Mouse (Mus musculus) R1 (cell line): Measurements from ENCODE around the gene Mrpl45.

ENCODE experiments used
- DNase-seq: peaks from one replicate; pipeline ENCODE4 v3.0.0-alpha.2; 2018; ENCODE audit warnings: low read depth, low spot score

Gene Mrpl45

DNA sequence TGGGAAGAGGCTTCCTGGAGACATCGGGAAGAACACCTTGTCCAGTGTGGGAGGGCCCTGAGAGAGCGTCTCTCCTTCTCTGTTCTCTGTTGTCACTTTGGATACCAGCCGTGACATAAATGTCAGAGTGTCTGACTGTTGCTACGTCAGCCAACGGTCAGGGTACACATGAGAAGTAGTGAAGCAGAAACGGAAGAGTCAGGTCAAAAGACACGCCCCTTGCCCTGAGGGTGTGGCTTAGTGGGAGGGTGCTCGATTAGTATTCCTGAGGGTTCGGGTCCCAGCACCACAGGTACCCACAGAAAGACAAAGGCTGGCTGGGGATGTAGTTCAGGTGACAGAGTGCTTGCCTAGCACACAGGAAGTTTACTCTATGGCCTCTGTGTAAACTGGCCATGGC lies 17.5 kb downstream of the Mrpl45 start:
- DNase-seq: peak; percentile 91

DNA sequence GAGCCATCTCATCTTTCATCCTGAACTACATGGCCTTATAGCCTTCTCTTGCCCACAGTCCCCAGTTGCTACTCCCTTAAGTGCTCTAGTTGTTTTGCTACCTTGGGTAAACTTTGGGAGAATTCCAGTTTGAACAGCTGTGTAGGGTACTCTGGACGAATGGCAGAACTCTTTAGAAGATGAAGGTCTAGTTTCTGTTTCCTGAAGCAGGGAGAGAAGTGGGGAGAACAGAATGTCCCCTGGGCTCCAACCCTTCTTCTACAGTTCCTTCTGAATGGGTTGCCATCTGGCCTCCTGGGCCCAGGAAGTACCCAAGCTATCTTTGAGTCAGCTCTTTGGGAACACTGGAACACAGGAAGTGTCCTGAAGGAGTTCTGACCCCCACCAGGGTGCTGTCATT lies 18.4 kb downstream of the Mrpl45 start:
- DNase-seq: no peak

DNA sequence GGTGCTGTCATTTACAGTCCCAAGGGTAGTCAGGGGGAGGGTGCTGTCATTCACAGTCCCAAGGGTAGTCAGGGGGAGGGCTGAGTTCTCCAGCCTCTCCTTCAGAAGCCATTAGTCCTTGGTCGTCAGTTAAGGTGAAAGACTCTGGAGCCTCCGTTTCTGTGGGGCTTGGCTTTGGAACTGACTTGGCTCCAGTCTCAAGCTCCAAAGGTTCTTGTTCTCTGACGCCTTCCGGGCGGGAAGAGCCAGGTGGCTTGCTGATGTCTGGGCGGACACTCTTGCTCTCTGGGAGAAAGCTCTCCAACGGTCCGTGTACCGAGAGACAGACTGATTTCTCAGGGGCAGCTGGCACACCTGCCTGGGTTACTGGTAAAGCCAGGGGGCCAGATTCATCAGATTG lies 18.9 kb downstream of the Mrpl45 start:
- DNase-seq: no peak

DNA sequence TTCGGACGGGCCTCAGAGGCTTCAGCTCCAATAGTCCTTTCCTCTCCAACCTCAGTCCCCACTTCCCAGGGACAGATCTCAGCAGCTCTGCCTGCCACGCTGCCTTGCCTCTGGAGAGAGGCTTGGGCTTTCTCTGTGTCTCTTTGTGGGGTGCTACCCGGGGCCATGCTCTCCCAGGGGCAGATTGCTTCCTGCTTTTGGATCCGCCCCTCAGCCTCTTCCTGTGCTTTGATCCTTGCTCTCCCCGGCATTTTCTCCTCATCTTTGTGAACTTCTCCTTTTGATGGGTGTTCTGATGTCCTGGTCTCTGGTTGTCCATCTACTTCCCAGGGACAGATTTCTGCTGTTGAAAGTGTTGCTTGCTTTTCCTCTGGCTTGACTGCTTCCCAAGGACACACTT lies 20.7 kb downstream of the Mrpl45 start:
- no peak for DNase-seq

DNA sequence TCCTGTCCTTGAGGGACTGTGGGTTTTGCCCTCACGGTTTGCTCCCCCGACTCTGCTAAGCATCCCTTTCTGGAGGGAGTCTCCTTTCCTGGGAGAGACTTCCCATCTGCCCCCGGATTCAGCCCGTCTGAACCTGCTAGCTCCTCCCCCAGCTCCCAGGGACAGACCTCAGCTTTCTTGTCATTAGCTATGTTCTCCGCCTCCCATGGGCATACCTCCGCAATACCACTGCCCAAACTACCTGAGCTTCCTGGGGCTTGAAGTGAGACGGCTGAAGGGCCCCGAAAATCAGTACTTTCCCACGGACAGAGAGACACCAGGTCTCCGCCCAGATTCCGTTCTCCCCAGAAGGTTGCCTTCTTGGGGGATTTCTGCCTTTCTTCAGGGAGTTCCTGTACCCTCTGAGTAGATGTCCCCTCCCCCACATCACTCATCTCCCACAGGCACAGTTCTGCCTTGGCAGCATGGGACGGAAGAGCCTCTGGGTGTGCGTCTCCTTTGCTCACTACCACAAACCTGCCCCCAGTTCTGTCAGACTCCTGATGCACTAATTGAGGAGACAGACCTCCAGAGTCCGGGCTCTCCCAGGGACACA lies 21.3 kb downstream of the Mrpl45 start:
- DNase-seq: peak; percentile 63

DNA sequence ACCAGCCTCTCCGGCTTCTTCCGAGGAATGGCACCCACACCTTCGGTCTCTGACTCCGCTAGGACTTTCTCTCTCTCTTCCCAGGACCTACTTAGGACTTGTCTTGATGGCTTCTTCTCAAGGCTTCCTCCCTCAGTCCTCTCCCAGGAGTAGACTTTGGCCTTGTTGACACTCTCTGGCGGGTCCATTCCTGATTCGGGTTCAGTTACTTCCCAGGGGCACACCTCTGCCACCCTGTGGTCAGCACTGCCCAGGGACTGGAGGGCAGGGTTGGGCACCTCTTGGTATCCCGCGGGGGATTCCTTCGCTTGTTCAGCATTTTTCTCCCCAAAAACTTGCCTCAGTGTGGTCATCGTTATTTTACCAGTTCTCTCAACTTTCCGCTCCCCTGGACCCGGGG lies 21.8 kb downstream of the Mrpl45 start:
- no peak for DNase-seq

DNA sequence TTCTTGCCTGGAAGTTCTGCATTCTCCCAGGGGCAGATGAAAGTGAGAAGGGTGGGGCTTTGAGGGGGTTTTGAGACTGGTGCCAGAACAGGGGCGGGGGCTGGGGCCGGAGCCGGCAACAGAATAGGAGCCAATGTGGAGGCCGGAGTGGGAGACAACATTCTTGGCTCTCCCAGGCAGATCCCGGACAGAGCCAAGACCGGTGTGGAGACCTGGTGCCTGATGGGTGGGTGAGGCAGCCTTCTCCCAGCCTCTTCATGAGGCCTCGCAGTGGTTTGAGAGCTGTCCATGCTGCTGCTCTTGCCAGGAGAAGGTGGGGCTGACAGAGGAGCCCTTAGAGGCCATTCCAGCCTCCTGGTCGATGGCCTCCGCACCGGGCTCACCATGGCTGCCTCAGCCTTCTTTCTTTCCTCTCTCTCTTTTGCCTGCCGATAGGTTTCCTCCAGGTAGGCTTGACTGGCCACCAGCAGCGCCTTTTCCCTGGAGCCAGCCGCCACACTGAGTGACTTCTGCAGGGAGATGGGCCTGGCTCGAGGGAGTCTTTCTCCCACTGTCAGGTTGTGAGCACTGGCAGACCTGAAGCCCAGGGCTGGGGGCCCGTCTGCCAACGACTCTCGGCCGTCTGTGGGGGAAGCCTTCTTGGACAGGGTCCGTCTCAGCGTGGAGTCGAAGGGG lies 22.9 kb downstream of the Mrpl45 start:
- DNase-seq: peak; percentile 41

DNA sequence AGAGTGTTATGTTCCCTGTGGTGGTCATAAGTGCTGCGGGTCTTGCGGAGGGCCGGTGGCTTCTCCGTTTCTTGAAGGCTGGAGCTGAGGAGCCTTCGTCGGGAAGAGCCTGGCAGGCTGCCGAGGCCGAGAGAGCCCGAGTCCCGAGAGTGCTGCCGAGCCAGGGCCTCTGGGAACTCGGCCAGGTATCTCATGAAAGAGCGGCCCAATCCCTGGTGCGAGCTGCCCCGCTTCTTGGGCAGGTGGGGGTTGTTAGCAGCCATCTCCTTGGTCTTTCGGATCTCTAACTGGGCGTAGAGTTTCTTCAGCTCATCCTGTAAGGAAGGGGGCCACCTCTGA lies 23.4 kb downstream of the Mrpl45 start:
- no peak for DNase-seq

DNA sequence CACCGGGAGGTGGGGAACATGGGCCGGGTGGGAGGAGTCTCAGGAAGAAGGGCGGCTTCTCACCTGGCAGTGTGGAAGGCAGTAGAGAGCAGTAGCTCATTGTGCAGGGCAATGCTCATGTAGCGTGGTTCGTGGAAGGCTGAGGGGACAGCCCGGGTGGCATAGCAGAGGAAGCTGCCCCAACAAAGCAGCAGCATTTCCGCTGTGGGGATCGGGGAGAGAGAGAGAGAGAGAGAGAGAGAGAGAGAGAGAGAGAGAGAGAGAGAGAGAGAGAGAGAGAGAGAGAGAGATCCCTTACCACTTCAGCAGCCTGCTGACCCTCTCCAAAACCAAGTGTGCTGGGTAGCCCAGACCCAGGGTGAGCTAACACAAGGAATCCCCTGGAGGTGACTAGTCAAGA lies 27.7 kb downstream of the Mrpl45 start:
- no peak for DNase-seq

DNA sequence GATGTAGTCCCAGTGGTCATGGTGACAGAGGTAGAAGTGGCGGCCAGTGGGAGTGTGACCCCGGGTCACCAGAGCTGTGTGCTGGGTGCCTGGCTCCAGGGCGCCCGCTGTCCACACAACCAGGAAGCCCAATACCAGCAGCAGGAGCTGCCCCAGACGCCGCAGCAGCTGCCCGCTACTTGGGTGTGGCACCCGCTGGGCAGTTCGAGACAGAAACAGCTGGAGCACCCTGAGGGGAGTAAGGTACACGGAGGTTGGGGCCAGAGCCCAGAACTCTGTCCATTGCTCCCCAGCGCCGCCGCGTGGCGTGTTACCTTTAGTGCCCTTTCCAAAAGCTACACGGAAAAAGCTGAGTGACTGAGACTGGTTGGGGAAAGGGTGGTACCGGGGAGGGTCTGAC lies 28.1 kb downstream of the Mrpl45 start:
- DNase-seq: peak; percentile 72

DNA sequence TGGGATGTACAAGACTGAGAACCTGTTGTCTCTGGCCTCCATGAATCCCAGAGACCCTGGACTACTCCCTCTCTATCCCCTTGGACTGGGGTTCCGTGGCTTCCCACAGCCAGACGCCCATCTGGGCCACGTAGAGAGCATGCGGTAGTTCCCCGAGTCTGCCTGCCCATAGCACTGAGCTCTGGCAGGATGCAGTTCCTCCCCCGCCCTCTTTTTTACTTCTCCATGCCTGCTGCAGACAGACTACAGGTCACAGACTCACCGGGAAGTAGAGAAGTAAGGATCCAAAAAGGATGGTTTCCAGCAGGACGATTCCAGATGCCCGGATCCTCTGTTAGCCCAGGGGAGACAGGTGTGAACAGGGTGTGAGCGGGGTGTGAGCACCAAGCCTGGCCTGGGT lies 29.9 kb downstream of the Mrpl45 start:
- no peak for DNase-seq

DNA sequence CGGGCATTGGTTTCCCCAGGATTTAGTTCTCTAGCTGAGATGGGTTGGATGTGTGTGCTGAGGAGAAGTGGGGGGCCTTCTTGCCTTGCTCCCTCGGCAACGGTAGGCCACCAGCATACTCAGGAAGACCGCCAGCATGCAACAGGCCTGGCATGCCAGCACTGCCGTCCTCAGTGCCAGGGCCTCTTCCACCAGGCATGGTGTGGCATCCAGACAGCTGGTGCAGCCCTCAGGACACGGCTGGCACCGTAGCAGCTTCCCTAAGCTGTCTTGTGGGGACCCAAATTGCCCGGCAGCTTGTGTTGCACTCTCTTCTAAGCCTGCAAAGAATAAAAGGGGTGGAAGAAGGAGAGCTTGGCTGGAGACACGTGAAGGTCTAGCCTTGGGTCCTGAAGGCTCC lies 30.9 kb downstream of the Mrpl45 start:
- no peak for DNase-seq

DNA sequence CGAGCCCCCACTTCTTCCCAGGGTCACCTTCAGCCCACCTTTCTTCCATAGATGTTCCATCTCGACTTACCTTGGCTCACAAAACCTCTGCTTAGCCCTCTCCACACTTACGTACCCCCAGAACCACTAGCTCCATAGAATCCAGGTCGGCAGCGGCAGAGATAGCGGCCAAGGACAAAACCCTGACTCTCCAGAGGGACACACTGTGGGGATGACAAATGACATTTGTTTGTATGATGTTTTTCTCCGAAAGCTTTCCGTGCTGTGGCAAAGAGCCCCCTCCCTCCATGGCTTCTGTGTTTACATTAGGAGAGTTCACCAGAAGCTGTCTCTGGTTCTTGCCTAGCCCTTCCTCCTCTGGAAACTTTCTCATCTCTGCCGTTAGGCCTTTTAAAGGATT lies 31.8 kb downstream of the Mrpl45 start:
- no peak for DNase-seq

DNA sequence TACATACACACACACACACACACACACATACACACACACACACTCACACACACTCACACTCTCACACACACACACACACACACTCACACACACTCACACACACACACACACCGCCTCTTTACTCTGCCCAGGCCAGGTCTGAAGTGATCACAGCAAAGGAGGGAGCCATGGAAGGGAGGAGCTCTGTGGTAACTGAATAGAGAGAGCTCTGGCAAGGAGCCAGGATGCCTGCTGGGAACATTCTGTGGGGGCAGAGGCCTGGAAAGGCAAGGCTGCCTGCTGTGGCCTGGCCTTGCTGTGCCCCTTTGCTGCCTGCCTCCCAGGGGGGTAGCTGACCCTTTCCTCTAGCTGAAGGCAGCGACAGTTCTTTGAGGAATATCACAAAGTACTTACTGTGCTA lies 34.5 kb downstream of the Mrpl45 start:
- DNase-seq: peak; percentile 75

DNA sequence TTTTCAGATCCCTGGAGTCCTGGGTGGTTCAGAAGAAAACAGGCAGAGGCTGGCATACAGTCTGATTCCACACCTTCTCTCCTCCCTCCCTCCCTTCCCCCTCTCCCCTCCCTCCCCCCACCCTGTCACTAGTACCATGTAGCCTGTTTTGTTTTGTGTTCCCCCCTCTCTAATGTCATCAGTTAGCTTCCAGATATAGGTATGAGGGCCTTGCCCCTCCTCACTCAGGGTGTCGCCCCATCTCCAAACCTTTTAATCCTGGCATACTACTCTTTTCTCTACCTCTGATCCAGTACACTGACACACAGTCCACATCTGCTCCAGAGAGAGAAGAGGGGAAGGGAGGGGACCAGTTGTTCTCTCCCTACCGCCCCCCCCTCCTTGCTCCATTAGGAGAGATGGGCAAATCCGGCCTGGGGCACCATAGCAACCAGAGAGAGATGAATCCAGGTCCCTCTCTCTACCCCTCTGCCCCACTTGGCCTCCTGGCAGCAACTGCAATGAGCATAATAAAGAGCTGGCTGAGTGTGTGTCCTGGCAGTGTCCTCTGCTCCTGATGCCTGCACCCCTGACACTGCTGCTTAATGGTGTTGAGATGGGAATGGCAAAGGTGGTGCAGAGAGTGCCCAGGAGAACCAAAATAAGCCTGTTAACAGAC lies 36.6 kb downstream of the Mrpl45 start, which contains the start of gene Gpr179:
Gpr179 (minus strand) TSS at position 51 of the 658 bp plus-strand sequence.
- DNase-seq: no peak

DNA sequence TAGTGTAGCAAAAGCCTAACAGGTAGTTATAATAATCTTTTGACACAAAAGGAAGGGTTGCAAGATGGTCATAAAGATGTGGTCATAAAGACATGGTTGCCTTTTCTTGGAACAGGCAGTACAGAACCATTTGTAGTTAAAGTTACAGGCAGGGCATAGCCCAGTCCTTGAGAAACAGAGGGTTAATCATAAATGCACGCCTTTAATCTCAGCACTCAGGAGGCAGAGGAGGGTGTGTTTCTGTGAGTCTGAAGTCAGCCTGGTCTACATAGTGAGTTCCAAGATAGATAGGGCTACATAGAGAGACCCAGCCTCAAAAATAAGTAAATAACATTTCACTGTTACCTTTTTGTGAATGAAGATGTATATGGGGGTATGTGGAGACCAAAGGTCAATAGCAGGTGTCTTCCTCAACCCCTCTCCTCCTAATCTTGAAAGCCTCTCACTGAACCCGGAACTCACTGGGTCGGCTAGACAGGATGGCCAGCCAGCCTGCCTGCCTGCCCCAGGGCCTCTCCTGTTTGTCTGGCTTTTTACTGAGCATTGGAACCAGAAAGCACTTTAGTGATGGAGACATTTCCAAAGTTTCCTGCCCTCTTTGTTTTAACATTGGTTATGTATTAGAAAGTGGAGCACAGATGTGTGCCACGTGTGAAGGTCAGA lies 37.5 kb downstream of the Mrpl45 start:
- no peak for DNase-seq

DNA sequence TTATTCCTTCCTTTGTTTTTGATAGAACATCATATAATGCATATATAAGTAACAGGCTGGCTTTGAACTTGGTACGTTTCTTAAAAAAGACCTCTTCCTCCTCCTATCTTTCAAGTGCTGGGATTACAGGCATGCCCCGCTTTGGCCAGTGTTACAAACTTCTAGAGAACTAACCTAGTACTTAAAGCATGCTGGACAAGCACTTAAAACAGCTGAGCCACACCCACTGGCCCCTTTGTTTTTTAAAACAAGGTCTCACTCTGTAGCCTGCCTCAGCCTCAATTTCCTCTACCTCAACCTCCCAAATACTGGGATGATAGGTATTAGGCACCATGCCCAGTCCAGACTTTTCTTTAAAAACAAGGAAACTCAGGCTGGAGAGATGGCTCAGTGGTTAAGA lies 39.1 kb downstream of the Mrpl45 start:
- peak; percentile 60 for DNase-seq

DNA sequence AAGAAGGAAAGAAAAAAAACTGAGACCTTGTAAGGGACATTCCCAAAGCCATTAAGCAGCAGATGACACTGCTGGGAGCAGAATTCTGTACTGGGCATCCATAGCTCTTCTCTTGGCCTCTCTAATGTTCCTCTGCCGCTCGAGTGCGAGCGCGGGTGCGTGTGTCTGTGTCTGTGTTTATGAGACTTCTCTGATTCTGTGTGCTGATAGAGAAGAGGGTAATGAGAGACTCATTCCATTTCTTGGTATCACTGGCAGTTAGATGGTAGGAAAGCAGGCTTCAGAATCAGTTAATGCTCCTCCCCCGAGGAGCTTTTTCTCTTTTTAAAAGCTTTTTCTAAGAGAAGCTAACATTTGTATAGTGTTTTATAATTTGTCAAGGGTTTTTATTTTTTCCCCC lies 39.7 kb downstream of the Mrpl45 start:
- DNase-seq: no peak

DNA sequence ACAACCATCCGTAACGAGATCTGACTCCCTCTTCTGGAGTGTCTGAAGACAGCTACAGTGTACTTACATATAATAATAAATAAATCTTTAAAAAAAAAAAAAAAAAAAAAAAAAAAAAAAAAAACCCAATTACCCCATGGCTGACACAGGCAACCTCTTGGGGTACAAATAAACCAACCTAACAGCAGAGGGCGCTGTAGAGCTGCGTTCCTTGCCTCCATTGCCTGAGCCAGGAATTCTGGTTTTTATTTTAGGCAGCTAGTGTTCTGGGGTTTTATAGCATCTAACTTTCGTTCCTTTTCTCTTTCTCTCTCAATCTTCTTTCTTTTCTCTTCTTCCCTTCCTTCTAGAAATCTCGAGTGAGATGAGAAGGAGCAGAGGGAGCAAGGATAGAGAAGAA lies 42.1 kb downstream of the Mrpl45 start:
- DNase-seq: peak; percentile 82

DNA sequence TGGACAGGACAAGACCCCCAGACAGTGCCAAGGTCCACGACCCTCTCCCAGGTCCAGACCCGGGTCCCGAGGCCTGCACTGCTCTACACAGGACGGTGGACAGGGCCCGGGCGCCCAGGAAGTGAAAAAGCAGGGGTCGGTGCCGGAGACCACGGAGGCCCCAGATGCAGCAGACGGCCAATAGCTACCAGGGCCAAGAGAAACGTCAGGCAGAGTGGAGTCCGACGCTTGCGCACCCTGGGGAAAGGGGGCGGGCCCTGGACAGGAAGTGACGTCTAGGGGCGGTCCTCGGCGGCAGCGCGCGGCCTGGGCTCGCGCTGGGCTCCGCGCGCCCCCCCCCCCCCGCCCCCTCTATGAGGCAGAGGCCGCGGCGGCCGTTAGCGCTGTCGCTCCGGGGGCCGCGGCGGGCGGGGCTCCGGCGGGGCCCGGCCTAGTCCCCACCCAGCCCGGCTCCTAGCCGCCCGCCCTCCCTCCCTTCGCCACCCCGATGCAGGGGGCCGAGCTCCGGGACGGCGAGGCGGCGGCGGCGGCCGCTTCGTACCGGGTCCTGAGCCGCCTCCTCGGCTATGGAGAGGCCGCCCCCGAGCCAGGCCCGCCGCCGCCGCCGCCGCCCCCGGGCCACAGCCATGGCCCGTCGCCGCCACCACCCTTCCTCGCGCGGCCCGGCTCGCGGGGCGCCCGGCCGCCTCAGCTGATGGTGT lies 46.6 kb downstream of the Mrpl45 start, which contains the start of gene Socs7:
Socs7 (plus strand) TSS at position 604 of the 701 bp plus-strand sequence.
- peak; percentile 90 for DNase-seq

DNA sequence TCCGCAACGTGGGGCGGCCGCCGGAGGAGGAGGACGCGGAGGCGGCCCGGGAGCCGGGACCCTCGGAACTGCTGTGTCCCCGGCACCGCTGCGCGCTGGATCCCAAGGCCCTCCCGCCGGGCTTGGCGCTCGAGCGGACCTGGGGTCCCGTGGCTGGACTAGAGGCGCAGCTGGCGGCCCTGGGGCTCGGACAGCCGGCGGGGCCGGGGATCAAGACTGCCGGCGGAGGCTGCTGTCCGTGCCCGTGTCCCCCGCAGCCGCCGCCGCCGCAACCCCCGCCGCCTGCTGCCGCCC lies 47.1 kb downstream of the Mrpl45 start:
- no peak for DNase-seq

DNA sequence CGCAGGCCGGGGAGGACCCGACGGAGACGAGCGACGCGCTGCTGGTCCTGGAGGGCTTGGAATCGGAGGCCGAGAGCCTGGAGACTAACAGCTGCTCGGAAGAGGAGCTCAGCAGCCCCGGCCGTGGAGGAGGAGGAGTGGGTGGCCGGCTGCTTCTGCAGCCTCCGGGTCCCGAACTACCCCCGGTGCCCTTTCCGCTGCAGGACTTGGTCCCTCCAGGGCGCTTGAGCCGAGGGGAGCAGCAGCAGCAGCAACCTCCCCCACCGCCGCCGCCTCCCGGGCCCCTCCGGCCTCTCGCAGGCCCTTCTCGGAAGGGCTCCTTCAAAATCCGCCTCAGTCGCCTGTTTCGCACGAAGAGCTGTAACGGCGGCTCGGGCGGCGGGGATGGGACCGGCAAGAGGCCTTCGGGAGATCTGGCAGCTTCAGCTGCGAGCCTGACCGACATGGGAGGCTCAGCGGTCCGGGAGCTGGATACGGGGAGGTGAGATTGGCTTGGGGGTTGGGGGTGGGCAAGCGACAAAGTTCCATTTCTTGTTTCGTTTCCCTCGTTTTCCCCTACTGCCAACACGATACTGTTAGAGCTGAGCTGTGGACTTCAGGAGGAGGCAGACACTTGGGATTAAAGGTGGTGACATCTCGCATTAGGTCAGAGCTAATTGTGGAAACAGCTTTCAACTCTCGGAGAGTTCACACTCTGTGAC lies 47.6 kb downstream of the Mrpl45 start:
- DNase-seq: peak; percentile 32
